Mouse (Mus musculus): ENCODE results near the gene Pdk3. TPM values are rescaled to one million over a fixed set of nuclear protein-coding genes. Genes with fewer than 3 reads are reported as not detected.
A peak's percentile ranks its signal among the peaks of the same experiment; 100 is the strongest.

The Pdk3 gene
- 1 to 10 TPM; 1.6 to 3.6 (median 2.6) TPM for total RNA-seq (2022)

- peak; percentile 62 for DNase-seq (ENCODE audit: low spot score)
These were observed at the start of gene Pdk3 for GRCm38 (mm10) chrX:93831561-93832336. TSS of gene Pdk3 (minus strand) at chrX:93832201.

GRCm38 (mm10) chrX:93877634-93878016 is 45.6 kb upstream of the Pdk3 start:
- no peak for DNase-seq (ENCODE audit: low spot score)

GRCm38 (mm10) chrX:93876981-93877633 is 45.1 kb upstream of the Pdk3 start:
- no peak for DNase-seq (ENCODE audit: low spot score)

- DNase-seq (ENCODE audit: low spot score) = no peak
These were observed 31.4 kb upstream of the Pdk3 start for GRCm38 (mm10) chrX:93863393-93863792.

- DNase-seq (ENCODE audit: low spot score) = no peak
These were observed 30.6 kb upstream of the Pdk3 start for GRCm38 (mm10) chrX:93862525-93863086.

- no peak for DNase-seq (ENCODE audit: low spot score)
These were observed 25.8 kb upstream of the Pdk3 start for GRCm38 (mm10) chrX:93857756-93858155.

GRCm38 (mm10) chrX:93832337-93832884 is 410 bp upstream of the Pdk3 start:
- no peak for DNase-seq (ENCODE audit: low spot score)

- DNase-seq (ENCODE audit: low spot score) = no peak
These were observed 6.2 kb downstream of the Pdk3 start for GRCm38 (mm10) chrX:93825787-93826186.

GRCm38 (mm10) chrX:93808040-93808439 is 24.0 kb downstream of the Pdk3 start:
- DNase-seq (ENCODE audit: low spot score) = no peak

- peak; percentile 16 for DNase-seq (ENCODE audit: low spot score)
These were observed 38.8 kb downstream of the Pdk3 start for GRCm38 (mm10) chrX:93793168-93793567.

- no peak for DNase-seq (ENCODE audit: low spot score)
These were observed 42.4 kb downstream of the Pdk3 start for GRCm38 (mm10) chrX:93789562-93789961.

GRCm38 (mm10) chrX:93760770-93761169 is 71.2 kb downstream of the Pdk3 start:
- no peak for DNase-seq (ENCODE audit: low spot score)

- DNase-seq (ENCODE audit: low spot score) = no peak
These were observed 75.0 kb downstream of the Pdk3 start for GRCm38 (mm10) chrX:93756867-93757455.

GRCm38 (mm10) chrX:93755210-93755842 is 76.7 kb downstream of the Pdk3 start:
- no peak for DNase-seq (ENCODE audit: low spot score)

- DNase-seq (ENCODE audit: low spot score) = no peak
These were observed 81.4 kb downstream of the Pdk3 start for GRCm38 (mm10) chrX:93750566-93750965.

- no peak for DNase-seq (ENCODE audit: low spot score)
These were observed 82.8 kb downstream of the Pdk3 start for GRCm38 (mm10) chrX:93749165-93749564.

- no peak for DNase-seq (ENCODE audit: low spot score)
These were observed 98.8 kb downstream of the Pdk3 start for GRCm38 (mm10) chrX:93732975-93733748.

GRCm38 (mm10) chrX:93732407-93732806 is 99.6 kb downstream of the Pdk3 start:
- DNase-seq (ENCODE audit: low spot score) = no peak

GRCm38 (mm10) chrX:93730854-93731253 is 101.1 kb downstream of the Pdk3 start:
- DNase-seq (ENCODE audit: low spot score) = no peak

- no peak for DNase-seq (ENCODE audit: low spot score)
These were observed 102.5 kb downstream of the Pdk3 start for GRCm38 (mm10) chrX:93729529-93729928.
